Mouse (Mus musculus): Measurements from ENCODE around the gene Arhgef10l. TPM values are rescaled to one million over a fixed set of nuclear protein-coding genes. Genes with fewer than 3 reads are reported as not detected.
A peak's percentile ranks its signal among the peaks of the same experiment; 100 is the strongest.

Arhgef10l gene
- polyA plus RNA-seq, 1 experiment from 2014 or later, result 18.2 TPM

- Histone ChIP-seq H3K36me3 (replicated peaks) (peaks cover 92% of the 10 kb centered on the region), H3K9me3 (peaks cover 7% of the 10 kb centered on the region; the same call in 1 of the 2 replicates), H3K4me3 (no peak overlapping the region), H3K4me1 (no peaks in the 10 kb centered on the region), H3K27ac (replicated peaks) (no peak overlapping the region), H3K27me3 (replicated peaks; ENCODE audit: low read depth, poor library complexity, severe bottlenecking) (no peaks in the 10 kb centered on the region)
- 90% methylated on average over 10 of the region's 10 CpGs for WGBS
- DNase-seq (ENCODE audit: low spot score), result no peak
These were observed 103.2 kb downstream of the Arhgef10l start for GRCm38 (mm10) chr4:140562461-140563178.

GRCm38 (mm10) chr4:140561744-140562143 is 104.1 kb downstream of the Arhgef10l start:
- WGBS, result 92% methylated on average over 3 of the region's 3 CpGs
- H3K9me3 ChIP-seq, result peaks cover 7% of the 10 kb centered on the region; the same call in 1 of the 2 replicates
- H3K27ac ChIP-seq (replicated peaks), result no peak overlapping the region
- no peaks in the 10 kb centered on the region for H3K4me1 ChIP-seq
- no peaks in the 10 kb centered on the region for H3K27me3 ChIP-seq (replicated peaks; ENCODE audit: low read depth, poor library complexity, severe bottlenecking)
- H3K36me3 ChIP-seq (replicated peaks), result peaks cover 92% of the 10 kb centered on the region
- no peak overlapping the region for H3K4me3 ChIP-seq
- no peak for DNase-seq (ENCODE audit: low spot score)

GRCm38 (mm10) chr4:140559862-140560261 is 106.0 kb downstream of the Arhgef10l start:
- Histone ChIP-seq H3K4me3 (no peak overlapping the region), H3K9me3 (peaks cover 7% of the 10 kb centered on the region; the same call in 1 of the 2 replicates), H3K27me3 (replicated peaks; ENCODE audit: low read depth, poor library complexity, severe bottlenecking) (no peaks in the 10 kb centered on the region), H3K36me3 (replicated peaks) (peaks cover 90% of the 10 kb centered on the region), H3K27ac (replicated peaks) (no peak overlapping the region), H3K4me1 (peaks cover 9% of the 10 kb centered on the region; the same call in 1 of the 2 replicates)
- DNase-seq (ENCODE audit: low spot score), result no peak
- 81% methylated on average over 4 of the region's 4 CpGs for WGBS

- no peaks in the 10 kb centered on the region for H3K27me3 ChIP-seq (replicated peaks; ENCODE audit: low read depth, poor library complexity, severe bottlenecking)
- H3K4me1 ChIP-seq, result peaks cover 9% of the 10 kb centered on the region; the same call in 1 of the 2 replicates
- peaks cover 90% of the 10 kb centered on the region for H3K36me3 ChIP-seq (replicated peaks)
- WGBS, result 82% methylated on average over 5 of the region's 5 CpGs
- H3K9me3 ChIP-seq, result peaks cover 7% of the 10 kb centered on the region; the same call in 1 of the 2 replicates
- no peak overlapping the region for H3K27ac ChIP-seq (replicated peaks)
- DNase-seq (ENCODE audit: low spot score), result no peak
- H3K4me3 ChIP-seq, result no peak overlapping the region
These were observed 107.6 kb downstream of the Arhgef10l start for GRCm38 (mm10) chr4:140558193-140558592.

- Histone ChIP-seq H3K4me1 (peaks cover 9% of the 10 kb centered on the region; the same call in 1 of the 2 replicates), H3K9me3 (peaks cover under 1% of the 10 kb centered on the region; the same call in 1 of the 2 replicates), H3K27me3 (replicated peaks; ENCODE audit: low read depth, poor library complexity, severe bottlenecking) (no peaks in the 10 kb centered on the region), H3K27ac (replicated peaks) (no peak overlapping the region; the same call in 1 of the 2 replicates), H3K4me3 (no peak overlapping the region), H3K36me3 (replicated peaks) (peaks cover 90% of the 10 kb centered on the region)
- 92% methylated on average over 10 of the region's 10 CpGs for WGBS
- no peak for DNase-seq (ENCODE audit: low spot score)
These were observed 109.3 kb downstream of the Arhgef10l start for GRCm38 (mm10) chr4:140556561-140556960.

GRCm38 (mm10) chr4:140555273-140555672 is 110.5 kb downstream of the Arhgef10l start:
- DNase-seq (ENCODE audit: low spot score), result peak; percentile 67

GRCm38 (mm10) chr4:140554552-140554951 is 111.3 kb downstream of the Arhgef10l start:
- DNase-seq (ENCODE audit: low spot score), result no peak
- peaks cover 90% of the 10 kb centered on the region for H3K36me3 ChIP-seq (replicated peaks)
- 82% methylated on average over 4 of the region's 4 CpGs for WGBS

More at GRCm38 (mm10) chr4:140555273-140555672, 110.5 kb downstream of the Arhgef10l start:
- H3K9me3 ChIP-seq, result no peaks in the 10 kb centered on the region
- no peak overlapping the region for H3K4me3 ChIP-seq
- WGBS, result 50% methylated on average over 7 of the region's 7 CpGs
- no peaks in the 10 kb centered on the region for H3K27me3 ChIP-seq (replicated peaks; ENCODE audit: low read depth, poor library complexity, severe bottlenecking)
- peaks cover 9% of the 10 kb centered on the region; the same call in 1 of the 2 replicates for H3K4me1 ChIP-seq
- peaks cover 90% of the 10 kb centered on the region for H3K36me3 ChIP-seq (replicated peaks)
- H3K27ac ChIP-seq (replicated peaks), result 0 out of 2 replicates have a peak overlapping the region, but pooled peaks have one; percentile 15

GRCm38 (mm10) chr4:140551766-140552165 is 114.0 kb downstream of the Arhgef10l start:
- DNase-seq (ENCODE audit: low spot score), result no peak
- 94% methylated on average over 17 of the region's 17 CpGs for WGBS
- Histone ChIP-seq H3K4me3 (no peak overlapping the region), H3K4me1 (peaks cover 9% of the 10 kb centered on the region; the same call in 1 of the 2 replicates), H3K9me3 (no peaks in the 10 kb centered on the region), H3K36me3 (replicated peaks) (peaks cover 93% of the 10 kb centered on the region), H3K27me3 (replicated peaks; ENCODE audit: low read depth, poor library complexity, severe bottlenecking) (no peaks in the 10 kb centered on the region), H3K27ac (replicated peaks) (no peak overlapping the region)

More at GRCm38 (mm10) chr4:140554552-140554951, 111.3 kb downstream of the Arhgef10l start:
- Histone ChIP-seq H3K27me3 (replicated peaks; ENCODE audit: low read depth, poor library complexity, severe bottlenecking) (no peaks in the 10 kb centered on the region), H3K4me3 (no peak overlapping the region), H3K9me3 (no peaks in the 10 kb centered on the region), H3K27ac (replicated peaks) (no peak overlapping the region), H3K4me1 (peaks cover 9% of the 10 kb centered on the region; the same call in 1 of the 2 replicates)

- Histone ChIP-seq H3K4me1 (peaks cover 3% of the 10 kb centered on the region; the same call in 1 of the 2 replicates), H3K9me3 (no peaks in the 10 kb centered on the region), H3K27ac (replicated peaks) (no peak overlapping the region), H3K36me3 (replicated peaks) (peaks cover 90% of the 10 kb centered on the region), H3K4me3 (no peak overlapping the region), H3K27me3 (replicated peaks; ENCODE audit: low read depth, poor library complexity, severe bottlenecking) (no peaks in the 10 kb centered on the region)
- 91% methylated on average over 6 of the region's 6 CpGs for WGBS
- no peak for DNase-seq (ENCODE audit: low spot score)
These were observed 115.1 kb downstream of the Arhgef10l start for GRCm38 (mm10) chr4:140550670-140551069.

GRCm38 (mm10) chr4:140549975-140550374 is 115.8 kb downstream of the Arhgef10l start:
- H3K27me3 ChIP-seq (replicated peaks; ENCODE audit: low read depth, poor library complexity, severe bottlenecking), result no peaks in the 10 kb centered on the region
- peaks cover 90% of the 10 kb centered on the region for H3K36me3 ChIP-seq (replicated peaks)
- no peak for DNase-seq (ENCODE audit: low spot score)
- H3K4me1 ChIP-seq, result no peaks in the 10 kb centered on the region
- no peak overlapping the region for H3K4me3 ChIP-seq
- no peaks in the 10 kb centered on the region for H3K9me3 ChIP-seq
- 88% methylated on average over 12 of the region's 12 CpGs for WGBS
- no peak overlapping the region for H3K27ac ChIP-seq (replicated peaks)

GRCm38 (mm10) chr4:140547488-140547887 is 118.3 kb downstream of the Arhgef10l start:
- H3K4me3 ChIP-seq, result no peak overlapping the region
- no peaks in the 10 kb centered on the region for H3K27me3 ChIP-seq (replicated peaks; ENCODE audit: low read depth, poor library complexity, severe bottlenecking)
- H3K9me3 ChIP-seq, result no peaks in the 10 kb centered on the region
- no peak overlapping the region for H3K27ac ChIP-seq (replicated peaks)
- peak; percentile 69 for DNase-seq (ENCODE audit: low spot score)
- 30% methylated on average over 7 of the region's 7 CpGs for WGBS
- no peaks in the 10 kb centered on the region for H3K4me1 ChIP-seq
- H3K36me3 ChIP-seq (replicated peaks), result peaks cover 86% of the 10 kb centered on the region

GRCm38 (mm10) chr4:140539125-140539524 is 126.7 kb downstream of the Arhgef10l start:
- Histone ChIP-seq H3K4me1 (peaks cover 12% of the 10 kb centered on the region), H3K27ac (replicated peaks) (no peak overlapping the region), H3K27me3 (replicated peaks; ENCODE audit: low read depth, poor library complexity, severe bottlenecking) (no peaks in the 10 kb centered on the region), H3K9me3 (no peaks in the 10 kb centered on the region), H3K36me3 (replicated peaks) (peaks cover 69% of the 10 kb centered on the region), H3K4me3 (no peak overlapping the region)
- WGBS, result 36% methylated on average over 11 of the region's 11 CpGs
- peak; percentile 69 for DNase-seq (ENCODE audit: low spot score)

GRCm38 (mm10) chr4:140537561-140538021 is 128.2 kb downstream of the Arhgef10l start:
- 77% methylated on average over 5 of the region's 5 CpGs for WGBS

More at GRCm38 (mm10) chr4:140537561-140538021, 128.2 kb downstream of the Arhgef10l start:
- Histone ChIP-seq H3K27me3 (replicated peaks; ENCODE audit: low read depth, poor library complexity, severe bottlenecking) (no peaks in the 10 kb centered on the region), H3K4me1 (peaks cover 25% of the 10 kb centered on the region), H3K27ac (replicated peaks) (0 out of 2 replicates have a peak overlapping the region, but pooled peaks have one; percentile 11), H3K4me3 (no peak overlapping the region), H3K36me3 (replicated peaks) (peaks cover 70% of the 10 kb centered on the region), H3K9me3 (no peaks in the 10 kb centered on the region)
- no peak for DNase-seq (ENCODE audit: low spot score)
